Mouse (Mus musculus) MEL-GATA-1-ER (cell line): ENCODE measurements at regions not wholly inside any gene's neighbourhood (a gene's known extent, or its start where the extent isn't known, plus 50 kb on each side); places are given as distances from the start of the nearest gene placed in this dataset.

Source experiments
- DNase-seq: peaks from one replicate; pipeline ENCODE4 v3.0.0-alpha.2; 2012; ENCODE audit warnings: low read depth; ENCODE audit errors: extremely low read depth

DNA sequence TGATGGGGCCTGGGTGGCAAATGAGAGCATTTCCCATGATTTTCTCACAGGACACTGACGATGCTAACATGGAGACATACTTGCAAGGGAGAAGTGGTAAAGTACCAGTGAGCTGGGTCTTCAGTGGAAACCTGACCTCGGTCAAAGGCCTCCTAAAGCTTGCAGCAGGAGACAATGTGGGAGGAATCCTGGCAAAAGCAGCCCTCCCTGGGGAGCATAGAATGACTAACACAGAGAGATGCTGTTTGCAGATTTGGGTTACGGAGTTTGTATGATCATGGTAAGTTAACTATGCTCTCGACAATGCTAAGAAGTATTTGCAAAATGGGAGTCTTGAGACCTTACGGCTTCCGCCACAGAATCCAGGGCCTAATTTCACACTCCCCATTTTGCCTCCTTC lies 208.9 kb downstream of the Tle3 start:
- DNase-seq: no peak

DNA sequence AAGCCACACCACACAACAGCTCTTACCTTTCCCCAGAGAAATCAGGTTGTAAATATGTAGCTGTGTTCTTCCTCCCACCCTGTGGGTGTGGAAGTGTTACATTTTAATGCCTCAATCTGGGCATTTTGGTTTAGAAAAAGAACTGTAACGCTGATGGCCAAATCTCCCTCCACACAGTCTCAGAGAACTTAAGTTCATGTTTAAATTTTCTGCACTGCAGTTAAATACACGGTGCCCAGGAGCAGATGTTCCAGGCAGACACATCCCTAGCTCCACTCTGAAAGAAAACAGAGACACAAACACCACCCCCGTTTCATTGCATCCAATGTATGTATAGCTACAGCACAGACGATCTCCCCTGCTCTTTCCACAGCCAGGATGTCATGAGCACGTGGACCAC lies 206.1 kb downstream of the Tle3 start:
- no peak for DNase-seq

DNA sequence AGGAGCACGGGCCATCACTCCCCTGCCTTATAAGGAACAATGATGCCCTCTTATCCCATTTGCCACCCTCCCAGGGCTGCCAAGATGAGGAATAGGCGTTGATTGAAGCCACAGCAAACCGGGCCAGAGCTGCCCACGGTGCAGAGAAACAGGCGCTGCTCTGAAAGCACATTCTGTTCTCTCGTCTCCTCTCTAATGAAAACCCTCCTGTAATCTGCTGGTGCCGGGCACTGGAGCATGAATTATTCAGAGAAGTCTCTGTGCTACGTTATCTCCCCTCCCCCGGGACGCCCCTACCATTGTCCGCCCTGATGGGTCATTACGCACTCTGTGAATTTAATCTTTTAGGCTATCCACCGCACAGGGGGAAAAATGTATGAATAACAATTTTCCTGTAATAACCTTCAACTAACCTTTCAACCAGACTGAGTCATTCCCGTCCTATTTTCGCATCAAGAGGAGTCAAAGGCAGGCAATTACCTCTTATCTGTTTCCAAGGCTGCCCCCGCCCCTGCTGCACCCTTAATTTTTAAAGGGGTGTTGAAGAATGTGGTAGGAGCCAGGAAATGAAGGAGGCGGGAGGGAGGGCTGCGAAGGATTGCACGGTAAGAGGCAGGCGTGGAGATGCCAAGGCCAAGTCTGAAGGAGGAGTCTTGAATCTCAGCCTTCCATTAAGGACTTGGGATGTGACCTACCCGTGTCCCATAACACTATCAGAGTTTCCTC lies 201.6 kb downstream of the Tle3 start:
- no peak for DNase-seq

DNA sequence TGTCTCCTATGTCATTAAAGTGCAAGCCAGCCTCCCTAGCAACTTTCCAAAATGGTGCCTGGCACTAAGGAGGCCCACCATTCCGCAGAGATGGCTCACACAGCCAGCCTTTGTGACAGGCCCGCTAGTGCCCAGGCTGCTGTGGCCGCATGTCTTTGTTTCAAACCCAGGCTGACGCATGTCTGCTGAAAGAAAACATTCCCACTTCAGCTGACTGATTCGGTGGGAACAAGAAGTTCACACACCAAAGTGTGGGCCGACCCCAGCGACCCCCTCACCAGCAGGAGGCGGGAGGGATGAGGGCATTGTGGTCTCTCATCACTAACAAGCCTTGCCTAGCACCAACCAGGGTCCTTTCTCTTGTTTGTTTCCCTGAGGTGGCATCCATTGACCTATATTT lies 190.9 kb downstream of the Tle3 start:
- no peak for DNase-seq

DNA sequence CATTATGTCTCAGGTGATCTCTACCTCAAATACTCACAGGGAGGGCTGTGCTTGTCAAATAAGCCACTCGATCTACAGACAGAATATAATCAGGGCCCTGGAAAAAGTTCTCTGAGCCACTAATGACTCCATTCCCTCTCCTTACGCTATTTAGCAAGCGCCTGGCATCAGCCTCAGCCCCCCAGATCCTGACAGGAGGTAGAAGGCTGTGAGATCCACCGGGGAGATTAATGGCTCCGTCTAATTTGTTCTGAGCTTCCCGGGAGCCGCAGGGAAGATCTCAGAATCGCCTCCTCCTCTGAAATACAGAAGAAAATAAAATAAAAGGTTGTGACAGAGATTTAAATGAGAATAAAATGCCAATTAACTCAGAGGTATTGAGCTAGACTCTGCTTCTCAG lies 189.4 kb downstream of the Tle3 start:
- no peak for DNase-seq

DNA sequence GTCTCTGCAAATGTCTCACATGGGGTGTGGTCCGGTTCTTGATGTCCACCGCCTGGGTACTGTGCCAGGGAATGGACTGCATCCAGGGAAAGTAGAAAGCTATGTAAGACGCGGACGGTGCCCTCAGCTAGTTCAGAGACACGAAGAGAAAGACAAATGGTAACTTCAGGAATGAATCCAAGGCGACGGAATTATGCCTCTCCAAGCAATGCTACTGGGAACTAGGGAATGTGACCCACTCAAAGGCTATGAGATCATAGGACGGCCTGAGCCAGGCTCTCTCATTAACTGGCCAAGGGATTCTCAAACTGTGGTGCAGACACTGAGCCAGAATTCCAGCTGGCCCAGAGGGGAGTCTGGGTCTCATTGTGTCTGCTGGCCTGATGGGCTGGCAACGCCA lies 186.5 kb downstream of the Tle3 start:
- no peak for DNase-seq

DNA sequence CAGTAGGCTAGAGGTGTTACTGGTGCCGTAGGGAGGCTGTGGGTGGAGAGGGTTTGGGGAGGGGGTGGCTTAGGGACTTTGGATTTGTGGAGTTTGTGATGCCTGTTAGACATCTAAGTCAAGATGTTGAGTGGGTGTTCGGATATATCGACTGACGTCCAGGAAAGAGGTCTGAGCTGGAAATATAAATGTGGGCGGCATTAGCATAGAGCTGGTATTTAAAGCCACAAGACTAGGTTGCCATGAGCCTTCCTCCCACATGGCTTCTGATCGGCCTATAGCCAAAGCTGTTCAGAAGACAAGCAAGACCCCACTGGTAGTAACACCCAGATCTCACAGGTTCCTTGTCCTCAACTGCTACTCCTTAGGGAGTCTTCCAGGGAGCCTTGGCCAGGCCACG lies 184.9 kb downstream of the Tle3 start:
- no peak for DNase-seq

DNA sequence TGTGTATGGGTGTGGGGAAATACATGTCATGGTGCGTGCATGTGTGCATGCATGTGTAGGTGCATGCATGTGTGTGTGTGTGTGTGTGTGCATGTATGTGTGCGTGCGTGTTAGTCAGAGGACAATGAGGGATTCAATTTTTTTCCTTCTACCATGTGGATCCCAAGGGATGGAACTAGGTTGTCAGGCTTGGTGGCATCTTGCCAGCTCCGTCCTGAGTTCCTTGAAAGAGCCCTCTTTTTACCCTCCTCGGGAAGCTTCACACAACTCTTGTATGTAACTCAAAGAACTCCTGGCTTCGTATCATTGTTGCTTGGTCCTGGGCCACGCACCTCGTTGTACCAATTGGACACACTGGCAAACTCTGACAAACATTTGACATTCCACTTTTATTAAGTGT lies 183.0 kb downstream of the Tle3 start:
- DNase-seq: no peak

DNA sequence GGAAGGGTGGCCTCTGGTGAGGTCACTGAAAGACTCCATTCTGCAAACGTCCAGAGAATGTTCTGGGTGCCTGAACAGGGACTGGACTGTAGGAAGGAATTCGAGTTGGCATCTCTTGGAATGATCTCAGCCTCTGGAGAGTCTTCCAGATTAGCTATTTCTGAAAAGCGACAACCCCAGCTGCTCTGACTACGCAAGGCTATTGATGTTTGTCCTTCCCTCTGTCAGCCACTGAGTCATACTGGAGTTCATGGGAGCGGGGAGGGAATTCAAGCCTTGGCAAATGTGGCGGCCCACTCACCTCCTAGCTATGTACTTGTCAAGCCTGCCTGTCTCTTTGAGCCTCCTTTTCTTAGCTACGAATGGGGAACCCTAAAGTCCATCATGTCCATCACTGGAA lies 182.4 kb downstream of the Tle3 start:
- no peak for DNase-seq

DNA sequence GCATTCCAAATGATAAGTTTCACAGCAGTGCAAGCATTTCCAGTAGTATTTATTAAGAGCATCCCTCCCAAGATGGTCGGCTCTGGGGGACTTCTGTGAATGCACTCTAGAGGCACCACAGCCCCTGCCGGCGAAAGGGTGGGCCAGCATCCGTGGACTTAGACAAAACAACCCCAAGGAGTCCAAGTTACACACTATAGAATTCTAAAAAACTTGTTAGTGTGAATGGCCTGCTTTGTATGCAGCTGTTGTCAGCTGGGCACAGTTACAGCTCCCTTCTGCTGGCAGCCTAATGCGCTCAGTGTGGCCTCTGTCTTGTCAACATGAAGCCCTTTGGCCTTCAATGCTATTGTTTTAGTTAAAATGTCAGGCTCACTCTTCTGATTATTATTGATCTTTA lies 181.5 kb downstream of the Tle3 start:
- no peak for DNase-seq

DNA sequence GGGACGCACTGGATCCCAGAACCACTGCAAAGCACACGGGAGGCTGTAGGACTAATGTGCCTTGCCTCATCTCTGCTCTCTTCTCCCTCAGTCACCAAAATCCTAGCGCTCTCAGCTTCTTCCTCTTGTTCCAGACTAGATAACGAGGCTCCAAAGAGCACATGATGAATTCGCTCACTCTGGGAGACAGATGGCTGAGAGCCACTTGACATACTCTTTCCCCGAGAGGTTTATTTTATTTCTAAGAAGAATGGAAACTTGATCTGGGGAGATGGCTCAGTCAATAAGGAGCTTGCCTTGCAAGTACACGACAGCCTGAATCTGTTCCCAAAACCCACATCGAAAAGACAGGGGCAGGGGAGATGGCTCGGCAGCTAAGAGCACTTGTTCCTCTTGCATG lies 179.2 kb downstream of the Tle3 start:
- DNase-seq: no peak

DNA sequence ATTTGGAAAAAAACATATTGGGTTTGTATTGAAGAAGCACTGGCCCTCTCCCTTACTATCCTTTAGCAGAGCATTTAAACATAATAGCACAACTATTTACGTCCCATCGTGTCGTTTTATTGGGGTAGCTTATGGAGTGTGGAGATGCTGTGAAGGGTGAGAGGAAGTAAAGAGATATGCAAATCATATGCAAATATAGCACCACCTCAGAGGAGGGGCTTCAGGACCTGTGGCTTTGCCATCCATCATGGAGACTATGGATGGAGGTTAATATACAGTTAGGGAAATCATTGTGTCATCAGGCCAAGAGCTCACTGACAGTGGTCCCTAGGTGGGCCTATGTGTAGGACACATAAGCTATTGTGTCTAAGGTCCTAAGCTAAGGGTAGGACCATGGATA lies 178.2 kb downstream of the Tle3 start:
- no peak for DNase-seq

DNA sequence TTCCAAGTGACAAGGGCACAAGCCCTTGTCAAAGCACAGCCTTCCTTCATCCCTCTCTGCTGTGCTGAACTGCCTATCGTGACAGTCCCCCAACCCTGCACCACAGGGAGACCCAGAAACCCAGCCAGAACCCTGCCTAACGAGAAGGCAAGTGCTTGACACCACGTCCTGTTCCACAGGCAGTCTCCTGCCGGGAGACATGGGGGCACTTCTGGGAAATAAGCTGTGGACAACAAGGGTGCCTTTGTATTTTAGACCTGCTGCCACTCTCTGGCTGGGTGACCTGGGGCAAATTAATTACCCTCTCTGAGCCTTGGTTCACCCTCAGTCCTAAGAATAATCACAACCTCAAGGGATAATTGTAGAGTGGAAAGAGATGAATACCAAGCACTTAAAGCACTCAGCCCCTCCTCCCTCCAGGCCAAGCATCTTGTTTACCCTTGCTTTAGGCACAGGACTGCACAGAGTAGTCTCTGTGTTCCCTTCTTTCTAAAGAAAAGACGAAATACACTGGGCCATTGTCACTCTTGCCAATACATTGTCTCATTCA lies 177.6 kb downstream of the Tle3 start:
- DNase-seq: no peak

DNA sequence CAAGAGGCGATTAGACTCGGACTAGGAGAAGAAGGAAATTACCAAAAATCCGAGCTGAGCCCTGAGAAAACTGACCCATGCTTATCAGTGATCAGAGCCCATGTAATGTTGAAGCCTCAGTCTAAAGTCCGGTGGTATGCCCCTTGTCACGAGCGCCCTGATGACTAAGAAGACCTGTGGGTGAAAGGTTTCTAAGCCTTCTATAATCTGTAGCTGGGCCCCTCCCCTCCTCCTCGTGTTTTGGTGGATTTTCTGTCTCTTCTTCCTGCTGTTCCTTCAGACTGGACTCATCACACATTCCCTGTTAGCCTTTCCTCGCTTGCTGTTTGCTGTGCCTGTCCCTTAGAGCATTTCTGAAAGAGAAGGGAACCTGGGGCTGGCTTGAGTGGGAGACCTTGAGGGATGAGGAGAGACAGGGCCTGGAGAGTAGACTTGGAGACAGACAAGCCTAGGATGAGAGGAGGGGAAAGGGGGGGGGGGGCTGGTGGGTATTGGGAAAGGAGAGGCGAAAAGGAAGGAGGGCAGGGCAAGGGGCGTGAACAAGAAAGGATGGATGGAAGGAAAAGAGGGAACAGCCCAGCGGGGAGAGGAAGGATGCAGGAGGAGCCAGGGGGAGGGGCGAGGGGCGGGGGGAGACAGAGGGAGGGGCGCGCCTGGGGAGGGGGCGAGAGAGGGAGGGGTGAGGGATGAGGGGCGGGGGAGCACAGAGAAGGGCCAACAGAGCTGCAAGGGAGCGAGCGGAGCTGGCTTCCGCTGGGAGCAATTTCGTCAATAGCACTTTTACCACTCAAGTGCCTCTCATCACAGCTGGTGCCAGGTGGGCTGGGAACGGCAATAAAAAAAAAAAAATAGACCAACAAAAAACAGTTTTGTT lies 165.4 kb downstream of the Tle3 start:
- DNase-seq: no peak

DNA sequence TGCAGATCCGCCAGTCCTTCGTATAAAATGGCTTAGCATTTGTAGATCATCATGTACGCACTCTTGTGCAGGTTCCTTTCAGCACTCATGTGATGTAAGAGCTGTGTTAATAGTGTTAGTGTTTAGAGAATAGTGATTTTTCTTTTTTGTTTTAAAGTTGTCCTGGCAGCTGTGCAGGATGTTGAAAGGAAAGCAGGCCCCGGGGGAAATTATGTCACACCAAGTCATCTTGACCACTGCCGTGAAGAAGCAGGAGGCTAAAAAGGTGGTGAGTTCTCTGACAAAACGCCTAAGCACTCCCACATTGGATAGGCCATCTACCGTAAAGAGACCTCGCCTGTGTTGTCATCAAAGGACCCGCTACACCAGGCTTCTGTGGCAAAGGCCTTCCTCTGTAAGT lies 161.1 kb downstream of the Tle3 start:
- no peak for DNase-seq

DNA sequence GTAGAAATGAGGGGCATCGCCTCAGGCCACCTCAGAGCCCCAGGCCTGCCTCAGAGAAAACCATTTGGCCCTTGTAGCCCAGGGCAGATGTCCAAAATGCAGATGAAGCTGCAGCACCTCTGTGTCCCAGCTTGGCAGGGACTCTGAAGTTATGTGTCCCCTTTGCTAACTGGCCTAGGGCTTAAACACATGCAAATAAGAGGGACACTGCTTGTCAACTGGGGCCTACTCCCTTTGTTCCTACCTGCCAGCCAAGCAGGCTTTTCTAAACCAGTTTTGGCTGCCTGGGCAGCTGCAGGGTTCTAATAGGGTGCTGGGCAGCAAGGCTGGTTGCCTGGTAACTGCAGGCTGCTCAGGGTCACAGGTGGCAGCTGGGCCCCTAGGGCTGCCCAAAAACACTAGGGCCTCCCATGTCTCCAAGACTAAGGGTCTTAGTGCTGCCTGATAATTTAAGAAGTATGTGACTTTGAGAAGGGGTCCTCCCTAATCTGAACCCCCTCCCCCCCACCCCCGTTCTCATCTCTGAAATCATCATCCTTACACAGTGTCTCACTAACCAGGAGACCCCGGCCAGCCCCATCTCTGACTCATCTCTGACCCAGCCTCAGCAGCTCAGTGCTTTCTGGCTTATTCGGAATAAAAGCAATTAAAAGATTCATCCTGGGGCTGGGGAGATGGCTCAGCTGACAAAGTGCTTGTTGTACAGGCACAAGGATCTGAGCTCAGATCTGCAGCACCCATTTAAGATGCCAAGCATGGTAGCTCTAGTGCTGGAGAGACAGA lies 158.3 kb downstream of the Tle3 start:
- DNase-seq: no peak

DNA sequence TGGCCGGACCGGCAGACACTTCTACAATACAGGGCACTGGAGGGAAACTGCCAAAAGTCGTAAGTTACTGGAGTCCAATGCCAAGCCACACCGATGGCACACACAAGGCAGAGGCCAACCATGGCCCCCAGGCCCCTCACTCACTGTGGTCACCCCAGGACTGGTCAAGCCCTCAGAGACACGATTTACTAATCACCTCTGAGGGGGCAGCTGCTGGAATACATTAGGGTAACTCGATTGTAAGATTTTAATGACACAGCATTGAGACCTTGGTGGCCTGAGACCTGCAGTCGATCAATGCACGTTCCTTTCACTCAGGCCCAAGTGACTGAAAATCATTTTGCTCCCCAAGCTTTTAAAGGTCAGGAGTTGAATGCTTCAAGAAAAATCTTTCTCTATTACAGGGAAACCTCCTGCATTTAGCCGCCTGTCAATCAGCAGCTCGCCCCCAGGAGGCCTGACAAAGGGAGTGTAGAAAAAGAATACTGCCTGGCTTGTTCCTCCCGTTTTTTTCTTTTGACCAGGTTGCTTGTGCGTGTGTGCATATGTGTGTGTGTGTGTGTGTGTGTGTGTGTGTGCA lies 156.2 kb downstream of the Tle3 start:
- no peak for DNase-seq

DNA sequence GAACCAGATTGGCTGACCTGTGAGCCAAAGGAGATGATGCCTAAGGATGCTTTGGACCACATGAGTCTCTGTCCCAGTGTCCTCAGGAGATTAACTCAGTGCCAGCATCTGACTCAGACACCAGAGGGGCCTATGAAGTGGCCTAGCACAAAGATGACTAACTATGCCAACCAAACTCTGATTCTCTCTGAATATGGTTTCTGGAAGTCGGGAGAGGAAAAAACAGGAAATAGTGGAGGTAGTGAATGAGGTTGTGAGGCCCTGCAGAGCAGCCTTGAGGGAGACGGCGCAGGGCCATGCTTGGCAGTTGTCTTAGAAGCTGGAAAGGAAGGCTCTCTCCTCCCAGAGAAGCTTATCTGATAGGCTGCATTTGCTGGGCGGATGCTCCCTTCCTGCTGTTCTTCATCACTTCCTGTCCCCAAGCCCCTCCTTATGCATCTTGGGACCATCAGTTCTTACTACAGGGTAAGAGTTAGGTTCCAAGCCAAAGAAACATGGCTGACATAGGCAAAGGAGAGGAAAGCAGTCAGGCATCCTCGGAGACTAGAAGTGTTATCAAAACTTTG lies 155.4 kb downstream of the Tle3 start:
- no peak for DNase-seq

DNA sequence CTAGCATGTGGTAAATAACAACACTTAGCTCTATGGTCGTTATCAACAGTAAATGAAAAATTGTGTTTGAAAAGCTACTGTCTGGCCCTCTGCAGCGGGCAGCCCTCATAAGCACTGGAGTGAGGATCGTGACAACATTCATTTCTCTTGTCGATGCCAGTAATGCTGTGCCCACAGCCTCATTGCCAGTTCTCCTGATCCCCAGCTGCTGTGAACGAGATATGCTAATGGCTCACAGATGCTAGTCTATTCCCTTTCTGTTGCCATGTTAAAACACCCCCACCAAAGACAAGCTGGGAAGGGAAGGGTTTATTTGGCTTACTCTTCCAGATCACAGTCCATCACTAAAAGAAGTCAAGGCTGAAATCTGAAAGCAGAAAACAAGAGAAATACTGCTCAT lies 148.0 kb downstream of the Tle3 start:
- DNase-seq: no peak

DNA sequence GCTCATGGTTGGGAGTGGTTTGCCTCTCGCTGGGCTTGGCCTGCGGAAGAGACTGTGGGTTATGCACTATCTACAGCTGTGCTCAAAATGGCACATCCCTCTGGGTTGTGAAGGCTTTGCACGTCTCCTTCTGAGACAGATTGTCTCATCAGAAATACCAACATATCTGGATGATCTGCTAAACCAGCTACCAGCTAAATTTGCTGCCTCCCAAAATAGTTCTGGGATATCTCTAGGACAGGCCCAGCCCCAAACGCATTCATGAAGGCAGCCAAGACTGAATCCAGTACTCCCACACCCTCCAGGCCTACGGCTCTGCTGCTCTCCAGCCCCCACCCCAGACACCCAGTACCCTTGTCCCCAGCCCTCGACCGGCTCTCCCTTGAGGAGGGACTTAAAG lies 145.7 kb downstream of the Tle3 start:
- no peak for DNase-seq

DNA sequence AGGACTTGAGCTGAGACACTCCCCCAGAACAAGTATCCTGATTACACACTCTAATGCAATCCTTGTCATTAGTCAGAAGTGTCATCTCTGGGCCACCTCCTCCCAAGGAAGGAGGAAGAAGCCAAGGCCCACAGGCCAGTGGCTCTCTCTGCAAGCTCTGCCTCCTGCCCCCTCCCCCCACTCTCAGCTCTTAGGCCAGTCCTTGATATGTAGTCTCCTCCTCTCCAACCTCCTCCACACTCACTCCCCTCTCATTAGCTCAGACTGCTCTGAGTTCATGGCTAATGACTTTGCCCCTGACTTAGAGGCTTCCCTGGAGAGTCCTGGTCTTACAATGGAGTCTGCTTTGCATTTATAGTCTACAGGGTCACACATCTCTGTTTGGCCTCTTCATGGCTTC lies 139.3 kb downstream of the Tle3 start:
- DNase-seq: no peak
